Mouse (Mus musculus) pancreas, adult 10 weeks (tissue): ENCODE data around the gene Olfr448. TPM values are rescaled to one million over a fixed set of nuclear protein-coding genes. Genes with fewer than 3 reads are reported as not detected.

ENCODE experiments used
- polyA plus RNA-seq: library from polyadenylated mRNA; stranded (reverse); fragments of 350-450 nt; fragmentation: Illumina TruSeq; extraction: RNeasy Lipid Tissue Mini Kit (QIAGEN cat#74804); gene quantifications from one replicate; pipeline ENCODE4 v1.2.3, GENCODE M21; 2015; ENCODE audit warnings: low read depth, low replicate concordance; ENCODE audit not compliant: insufficient read depth

The Olfr448 gene
- not detected for polyA plus RNA-seq

DNA sequence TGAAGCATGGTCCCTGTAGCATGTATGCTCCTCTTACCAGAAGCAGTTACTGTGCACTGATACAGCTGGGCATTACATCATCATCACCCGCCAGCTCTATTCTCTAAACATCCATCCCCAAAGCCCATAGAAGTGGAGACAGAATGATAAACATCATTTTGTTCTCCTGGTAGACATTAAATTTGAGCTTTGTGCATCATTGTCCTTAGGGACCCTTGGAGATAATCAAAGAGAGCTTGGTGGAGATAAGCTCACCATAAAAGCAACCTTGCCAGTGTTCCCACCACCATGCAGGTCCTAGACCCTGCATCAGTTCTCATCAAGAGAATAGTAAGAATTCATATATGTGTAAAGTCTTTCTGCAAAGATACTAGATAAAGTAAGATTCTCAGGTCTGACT lies at the start of gene Olfr448:
Gene Olfr448 (plus strand): TSS at position 301 of the 400 bp plus-strand sequence.

DNA sequence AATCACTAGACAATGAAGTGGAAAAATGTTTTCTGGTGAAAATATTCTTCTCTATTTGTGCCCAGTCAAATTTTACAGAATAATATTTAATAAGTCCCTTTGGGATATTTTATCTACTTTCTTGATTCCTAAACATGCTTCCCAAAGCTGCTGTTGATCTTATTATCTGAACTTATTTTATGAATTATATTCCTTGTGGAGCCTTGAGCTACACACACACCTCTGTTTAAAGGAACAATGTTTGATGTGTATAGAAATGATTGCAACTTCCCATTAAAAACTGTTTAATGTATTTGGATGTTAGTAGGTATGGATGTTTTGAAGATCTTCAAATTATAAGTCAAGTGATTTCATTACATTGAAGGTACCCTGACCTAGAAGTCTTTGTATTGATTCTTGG lies 18.3 kb downstream of the Olfr448 start, which contains the start of gene Olfr447:
Gene Olfr447 (plus strand): TSS at position 301 of the 400 bp plus-strand sequence.

DNA sequence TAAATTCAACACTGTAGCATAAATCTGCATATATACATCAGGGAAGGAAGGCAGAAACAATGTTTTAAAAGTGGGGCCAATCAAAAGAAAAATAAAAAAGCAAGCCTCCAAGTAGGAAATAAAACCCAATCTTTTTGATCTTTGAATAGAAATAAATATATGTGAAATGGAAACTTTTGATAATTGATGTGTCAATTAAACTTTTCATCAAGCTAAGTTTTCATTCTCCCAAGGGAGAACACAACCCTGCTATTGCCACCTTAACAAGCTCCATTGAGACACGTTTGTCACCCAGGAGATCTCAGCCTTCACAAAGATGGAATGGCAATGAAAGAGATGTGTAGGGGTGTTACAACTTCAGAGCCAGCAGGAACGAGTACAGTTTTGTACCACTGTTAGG lies 30.8 kb downstream of the Olfr448 start, which contains the start of gene Olfr446:
Gene Olfr446 (plus strand): TSS at position 301 of the 400 bp plus-strand sequence.

Other genes with a start within 250 kb of the Olfr448 start
- 1.8 TPM for gene Tcaf2, start 245.2 kb upstream of the Olfr448 start, polyA plus RNA-seq
- gene Tcaf1, start 180.4 kb upstream of the Olfr448 start, polyA plus RNA-seq = 4.2 TPM
- not detected for gene Olfr453, start 151.1 kb upstream of the Olfr448 start, polyA plus RNA-seq
- gene Olfr38, start 134.0 kb upstream of the Olfr448 start, polyA plus RNA-seq = not detected
- not detected for gene Olfr452, start 105.3 kb upstream of the Olfr448 start, polyA plus RNA-seq
- not detected for gene Olfr450, start 78.5 kb upstream of the Olfr448 start, polyA plus RNA-seq
- gene Olfr449, start 56.1 kb upstream of the Olfr448 start, polyA plus RNA-seq = not detected
- gene Olfr447, start 18.4 kb downstream of the Olfr448 start, polyA plus RNA-seq = not detected
- gene Olfr446, start 30.9 kb downstream of the Olfr448 start, polyA plus RNA-seq = not detected
- gene Olfr444, start 58.6 kb downstream of the Olfr448 start, polyA plus RNA-seq = not detected
- gene Olfr441, start 215.9 kb downstream of the Olfr448 start, polyA plus RNA-seq = not detected